Mouse (Mus musculus): ENCODE results near the gene Pdcl2.

Pdcl2 gene

DNA sequence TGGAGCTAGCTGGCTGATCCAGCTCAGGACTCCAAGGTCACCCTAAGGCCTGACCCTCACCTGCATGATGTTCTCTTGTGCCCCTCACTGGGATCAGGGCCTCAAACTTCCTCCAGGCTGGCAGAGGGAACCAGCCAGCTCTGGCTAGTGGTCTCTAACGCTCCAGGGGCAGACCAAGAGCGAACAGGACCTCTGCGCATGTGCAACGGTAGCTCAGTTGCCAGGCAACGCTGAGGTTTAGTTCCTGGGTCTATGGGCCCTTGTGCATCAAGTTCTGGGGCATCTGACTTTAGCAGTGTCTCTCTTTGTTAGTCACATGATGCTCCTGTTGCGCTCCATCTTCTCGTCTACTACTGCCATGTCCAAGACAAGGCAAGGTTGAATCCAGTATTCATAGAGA is at the start of gene Pdcl2:
Gene Pdcl2 (minus strand): TSS at position 204 of the 400 bp plus-strand sequence.
- DNase-seq (ENCODE audit: low spot score in 2 of 2) = no peak

DNA sequence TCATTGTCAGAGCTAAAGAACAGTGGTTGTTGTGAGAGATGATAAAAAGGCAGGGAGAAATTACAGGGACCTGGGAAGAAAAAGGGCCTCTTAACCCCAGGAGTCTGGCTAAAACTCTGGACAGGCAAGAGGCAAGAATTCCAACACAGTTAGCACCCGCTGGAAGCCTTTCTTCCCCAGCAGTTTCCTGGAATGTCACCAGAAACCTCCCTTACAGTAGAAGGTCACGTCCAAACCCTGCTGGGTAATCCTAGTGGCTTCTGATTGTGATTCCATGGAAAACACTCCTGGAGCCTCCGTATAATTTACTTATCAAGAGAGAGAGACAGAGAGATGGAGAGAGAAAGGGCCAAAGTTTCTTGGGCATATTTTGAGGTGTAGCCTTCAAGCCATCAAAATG is 48.3 kb upstream of the Pdcl2 start:
- DNase-seq (ENCODE audit: low spot score in 2 of 2) = no peak

- peak in 1 of 2 experiments; percentile 13 for DNase-seq (ENCODE audit: low spot score in 2 of 2)
These were observed 38.4 kb upstream of the Pdcl2 start for GRCm38 (mm10) chr5:76369215-76369840.

GRCm38 (mm10) chr5:76365406-76365805 is 34.5 kb upstream of the Pdcl2 start:
- no peak for DNase-seq (ENCODE audit: low spot score in 2 of 2)

DNA sequence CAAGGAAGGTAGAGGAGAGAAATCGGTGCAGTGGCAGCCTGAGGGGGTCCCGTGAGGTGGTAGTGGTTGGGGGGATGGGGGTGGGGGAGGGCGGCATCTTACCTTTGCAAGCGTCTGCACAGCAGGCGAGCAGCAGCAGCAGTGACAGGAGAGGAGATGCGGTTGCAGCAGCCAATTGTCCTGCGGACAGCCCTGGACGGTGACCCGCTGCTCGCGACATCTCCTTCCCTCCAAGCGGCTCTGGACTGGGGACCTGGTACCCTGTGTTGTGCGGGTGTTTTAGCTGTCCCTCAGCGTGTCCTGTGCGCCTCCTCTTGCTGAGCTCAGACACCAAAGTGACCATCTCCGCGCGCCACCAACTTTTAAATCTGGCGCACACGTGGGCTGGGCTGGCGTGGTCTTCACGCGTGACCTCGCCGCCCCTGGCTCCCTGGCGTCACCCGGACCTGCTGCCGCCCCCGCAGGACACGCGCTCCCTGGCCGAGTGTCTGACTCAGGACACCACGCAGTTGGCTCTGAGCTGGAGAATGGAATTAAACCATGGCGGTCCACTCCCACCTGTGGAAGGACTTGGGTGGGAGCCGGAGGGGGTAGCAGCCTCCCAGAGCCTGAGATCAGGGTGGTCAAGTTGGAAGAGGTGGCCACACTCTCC is 32.6 kb upstream of the Pdcl2 start, which contains the start of gene Nmu:
Gene Nmu (minus strand): TSS at position 336 of the 652 bp plus-strand sequence.
- no peak for DNase-seq (ENCODE audit: low spot score in 2 of 2)

DNA sequence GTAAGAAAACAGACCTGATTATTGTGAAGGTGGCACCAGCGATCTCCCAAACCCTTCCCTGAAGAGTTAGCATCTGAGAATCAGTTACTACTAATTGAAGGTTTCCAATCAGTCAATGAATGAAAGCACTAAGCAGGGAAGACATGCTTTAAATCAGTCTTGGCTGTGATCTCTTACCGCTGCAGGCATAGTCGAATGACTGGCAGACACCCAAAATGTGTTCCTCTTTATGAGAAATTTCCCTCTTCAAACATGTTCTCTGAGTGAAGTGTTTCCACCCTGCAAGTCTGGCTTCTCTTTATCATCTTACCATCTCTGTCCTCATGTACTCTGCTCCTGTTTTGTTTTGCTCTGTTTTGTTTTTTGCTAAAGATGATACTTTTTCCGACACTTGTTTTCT is 29.8 kb upstream of the Pdcl2 start:
- DNase-seq (ENCODE audit: low spot score in 2 of 2) = no peak

- no peak for DNase-seq (ENCODE audit: low spot score in 2 of 2)
These were observed 29.1 kb upstream of the Pdcl2 start for GRCm38 (mm10) chr5:76360057-76360456.

DNA sequence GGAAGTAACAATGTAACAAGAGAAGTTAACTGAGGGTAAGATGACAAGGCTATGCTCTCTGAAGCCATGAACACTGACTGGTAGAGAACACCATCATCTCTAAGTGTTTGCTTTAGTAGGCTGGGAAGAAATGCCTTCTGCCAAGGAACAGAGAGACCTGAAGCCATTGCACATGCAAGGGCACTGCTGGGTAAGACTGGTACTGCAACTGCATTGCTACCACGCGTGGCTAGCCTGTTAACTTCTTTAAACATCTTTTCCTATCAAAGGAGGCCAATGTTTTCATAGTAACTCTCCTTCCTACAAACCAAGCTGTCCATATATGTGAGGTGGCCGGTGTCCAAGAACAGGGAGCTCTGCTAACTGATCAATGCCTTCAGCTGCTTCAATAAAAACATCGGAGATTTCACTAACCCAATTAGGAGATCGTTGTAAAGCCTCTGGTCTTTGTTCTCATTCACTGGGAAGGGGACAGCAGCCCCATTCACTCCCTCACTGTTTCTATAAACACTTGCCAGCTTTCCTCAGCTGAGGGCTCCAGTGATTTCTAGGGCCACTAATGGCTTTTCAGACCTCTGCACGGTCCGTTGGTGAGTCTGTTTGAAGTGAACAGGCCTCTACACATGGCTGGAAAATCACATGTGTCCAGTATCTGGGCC is 21.1 kb upstream of the Pdcl2 start:
- no peak for DNase-seq (ENCODE audit: low spot score in 2 of 2)

DNA sequence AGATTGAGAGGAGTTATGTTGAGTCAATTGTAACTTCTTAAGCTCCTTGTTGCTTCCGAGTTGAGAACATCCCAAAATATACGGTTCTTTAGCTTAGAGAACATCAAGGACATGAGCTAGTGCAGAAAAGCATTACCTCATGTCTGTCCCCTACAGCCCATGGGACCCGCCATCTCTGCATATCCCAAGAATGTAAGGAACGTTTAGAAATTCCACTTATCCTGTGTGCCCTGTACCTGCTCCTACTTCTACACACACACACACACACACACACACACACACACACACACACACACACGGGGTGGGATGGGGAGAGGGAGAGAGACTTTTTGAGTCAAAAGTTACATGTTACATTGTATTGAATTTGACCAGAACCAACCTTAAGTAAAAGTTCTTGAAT is 20.6 kb upstream of the Pdcl2 start:
- DNase-seq (ENCODE audit: low spot score in 2 of 2) = no peak

DNA sequence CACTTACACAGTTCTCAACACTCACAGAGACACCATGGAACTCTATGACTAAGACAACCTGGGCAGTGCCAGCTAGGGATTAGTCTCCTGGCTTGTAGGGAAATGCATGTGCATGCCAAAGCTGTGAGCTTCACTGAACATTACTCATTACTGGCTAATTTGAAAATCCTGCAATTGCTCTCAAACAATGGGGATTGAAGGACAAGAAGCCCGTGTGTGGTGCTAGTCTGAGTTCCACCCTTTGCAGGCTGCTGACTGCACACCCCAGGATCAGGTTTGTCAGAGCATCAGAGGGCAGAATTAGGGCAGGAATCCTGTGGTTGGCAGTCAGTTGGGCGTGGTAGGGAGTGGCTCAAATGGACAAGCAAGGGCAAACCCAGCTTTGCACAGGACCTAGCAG is 15.2 kb upstream of the Pdcl2 start:
- DNase-seq (ENCODE audit: low spot score in 2 of 2) = no peak

GRCm38 (mm10) chr5:76340931-76341330 is 10.0 kb upstream of the Pdcl2 start:
- DNase-seq (ENCODE audit: low spot score in 2 of 2) = no peak

DNA sequence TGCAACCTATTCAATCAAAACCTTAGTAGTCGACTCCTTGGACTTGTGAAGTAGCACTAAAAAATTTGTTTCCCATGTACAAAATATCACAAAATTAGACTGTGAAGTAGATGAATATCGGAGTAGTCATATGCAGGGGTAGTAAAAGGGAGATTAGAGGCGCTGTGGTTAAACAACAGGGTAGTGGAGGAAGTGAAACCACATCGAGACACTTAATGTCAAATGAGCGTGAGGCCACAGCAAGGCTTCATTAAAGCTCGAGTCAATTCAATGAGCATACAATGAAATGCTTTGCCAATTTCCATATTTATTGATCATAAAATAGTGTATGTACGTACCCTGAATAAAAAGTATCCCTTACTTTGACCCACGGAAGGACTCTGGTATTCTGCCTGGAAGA is 6.1 kb upstream of the Pdcl2 start:
- no peak for DNase-seq (ENCODE audit: low spot score in 2 of 2)

DNA sequence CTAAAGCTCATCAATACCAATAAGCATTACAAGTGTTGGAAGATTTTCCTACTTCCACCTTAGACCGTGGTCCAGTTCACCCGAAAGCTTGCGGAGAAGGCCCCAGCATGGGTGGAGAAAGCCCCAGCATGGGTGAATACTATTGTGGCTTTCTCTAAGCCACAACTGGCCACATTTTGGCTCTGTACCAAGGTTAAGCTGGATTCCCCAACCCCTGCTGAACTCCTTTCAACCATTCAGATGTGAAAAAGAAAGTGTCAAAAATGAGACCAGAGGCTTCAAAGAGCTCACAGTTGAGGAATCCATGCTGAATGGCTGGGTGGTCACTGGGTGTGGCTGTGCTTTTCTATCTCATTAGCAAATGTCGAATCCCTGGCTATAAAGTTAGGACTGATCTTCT is 2.9 kb upstream of the Pdcl2 start:
- DNase-seq (ENCODE audit: low spot score in 2 of 2) = no peak

DNA sequence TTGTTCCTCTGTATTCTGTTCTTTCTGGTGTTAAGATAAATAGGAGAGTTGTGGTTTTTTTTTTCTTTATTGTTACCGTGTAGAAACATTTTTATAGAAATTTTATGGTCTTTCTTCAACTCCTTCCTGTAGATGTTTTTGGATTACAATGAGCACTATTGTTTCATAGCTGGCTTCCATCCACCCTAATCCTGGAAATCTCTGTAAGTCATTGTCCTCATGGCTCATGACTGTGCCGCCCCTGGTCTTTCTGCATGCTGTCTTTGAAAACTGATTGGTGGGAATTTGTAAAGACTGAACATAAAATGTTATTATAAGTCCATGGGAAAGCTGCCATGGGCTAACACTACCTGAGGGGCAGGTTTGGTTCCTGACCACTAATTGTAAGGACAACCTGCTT is 3.7 kb downstream of the Pdcl2 start:
- DNase-seq (ENCODE audit: low spot score in 2 of 2) = no peak

DNA sequence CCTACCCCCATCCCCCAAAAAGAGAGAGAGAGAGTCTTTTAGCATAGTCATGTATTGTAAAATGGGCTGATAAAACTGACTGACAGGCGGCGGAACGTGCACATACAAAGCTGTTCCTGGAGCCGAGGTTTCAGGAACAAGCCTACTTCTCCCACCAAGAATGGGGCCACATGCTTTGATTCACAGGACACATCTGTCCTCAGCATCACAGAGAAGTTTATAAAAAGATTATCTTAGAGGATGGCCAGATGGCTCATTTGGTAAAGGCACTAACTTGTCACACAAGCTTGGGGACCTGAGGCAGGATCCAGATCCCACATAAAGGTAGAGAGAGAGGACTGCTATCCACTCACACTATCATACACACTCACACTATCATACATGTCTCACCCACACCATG is 5.8 kb downstream of the Pdcl2 start:
- DNase-seq (ENCODE audit: low spot score in 2 of 2) = no peak

DNA sequence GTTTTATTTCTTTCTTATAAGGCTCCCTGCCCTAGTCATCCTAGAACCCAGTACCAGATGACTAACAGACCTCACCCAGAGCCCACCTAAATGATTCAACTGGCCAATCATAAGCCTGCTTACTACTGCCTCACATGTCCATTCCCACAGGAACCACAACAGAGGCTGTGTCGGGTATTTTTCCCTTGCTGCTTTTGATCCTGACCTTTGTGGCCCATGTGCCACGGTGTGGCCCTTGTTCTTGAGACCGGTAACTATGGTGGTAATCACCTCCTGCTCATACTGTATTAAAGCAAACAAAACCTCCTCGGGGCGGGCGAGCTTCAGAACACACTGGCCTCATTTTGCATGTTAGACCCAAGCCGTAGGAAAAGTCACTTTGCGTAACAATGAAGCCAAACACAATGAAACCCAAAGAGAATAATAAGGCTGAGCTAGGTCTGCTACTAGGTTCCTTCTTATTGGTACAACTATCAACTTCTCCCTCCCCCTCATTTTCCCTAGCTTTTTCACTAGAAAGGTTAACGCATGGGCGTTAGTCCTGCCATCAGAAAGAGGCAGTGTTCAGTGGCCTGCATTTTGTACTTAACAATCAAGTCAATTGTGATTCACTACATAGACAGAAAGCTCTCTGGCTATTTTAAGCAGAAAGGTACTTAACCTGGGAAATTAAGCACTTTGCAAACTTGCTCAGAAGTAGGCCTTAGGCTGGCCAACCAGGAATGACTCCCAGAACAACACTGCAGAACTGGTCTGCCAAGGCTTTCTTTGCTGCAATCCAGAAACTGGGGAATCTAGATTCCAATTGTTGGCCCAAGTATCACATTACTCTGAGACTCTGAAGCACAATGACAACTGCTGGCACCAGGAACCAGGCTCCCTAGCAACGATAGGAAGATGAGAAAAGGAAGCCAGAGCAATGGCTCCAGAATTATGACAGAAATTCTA is 9.4 kb downstream of the Pdcl2 start:
- no peak for DNase-seq (ENCODE audit: low spot score in 2 of 2)

GRCm38 (mm10) chr5:76308206-76308605 is 22.8 kb downstream of the Pdcl2 start:
- DNase-seq (ENCODE audit: low spot score in 2 of 2) = no peak

DNA sequence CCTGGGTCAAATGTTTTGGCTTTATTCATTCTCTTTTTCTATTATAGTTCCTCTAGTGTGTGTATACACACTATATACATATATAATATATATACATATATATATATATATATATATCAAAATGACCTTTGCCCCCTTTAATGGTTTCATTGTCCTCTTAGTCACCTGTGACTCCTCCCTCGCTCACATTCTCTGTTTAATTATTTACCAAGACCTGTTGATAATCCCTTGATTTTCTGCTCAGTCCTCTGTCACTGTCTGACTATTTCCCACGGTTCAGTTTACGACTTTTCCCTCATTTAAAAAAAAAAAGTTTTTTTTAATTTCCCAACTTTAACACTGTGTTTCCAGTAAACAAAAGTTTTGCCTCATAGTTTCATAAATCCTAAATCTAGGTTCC is 24.7 kb downstream of the Pdcl2 start:
- no peak for DNase-seq (ENCODE audit: low spot score in 2 of 2)

GRCm38 (mm10) chr5:76305616-76306015 is 25.3 kb downstream of the Pdcl2 start:
- DNase-seq (ENCODE audit: low spot score in 2 of 2) = no peak

GRCm38 (mm10) chr5:76304452-76305341 is 26.3 kb downstream of the Pdcl2 start, which contains the start of gene Clock:
Clock (minus strand) TSS chr5:76304792.
- peak; percentile 75 to 87 for DNase-seq (ENCODE audit: low spot score in 2 of 2)

All from spleen, postnatal 4 days (tissue).